Mouse (Mus musculus) G1E (cell line): ENCODE measurements around the gene Nap1l5.

Experiments
- CTCF ChIP-seq: IDR thresholded peaks from 2 replicates; pipeline ENCODE4 v1.5.1; 2012; ENCODE audit warnings: low read depth, low read length, inconsistent platforms, mixed read lengths
- GATA1 ChIP-seq: IDR thresholded peaks from 2 replicates; pipeline ENCODE4 v1.6.1; 2012; ENCODE audit warnings: borderline replicate concordance, low read length, inconsistent platforms, mixed read lengths
- POLR2AphosphoS5 ChIP-seq: IDR thresholded peaks from 2 replicates; pipeline ENCODE4 v1.6.1; 2012; ENCODE audit warnings: low read depth, low read length, inconsistent platforms; ENCODE audit not compliant: insufficient replicate concordance
- TAL1 ChIP-seq: conservative IDR thresholded peaks from 2 replicates; pipeline ENCODE4 v1.6.1; 2012; ENCODE audit warnings: low read depth, low read length, inconsistent platforms, mixed read lengths

- TF ChIP-seq CTCF (no peak), TAL1 (no peak), GATA1 (no peak), POLR2AphosphoS5 (no peak)
These were observed 27.3 kb upstream of the Nap1l5 start for GRCm38 (mm10) chr6:58934144-58934543.
